Mouse (Mus musculus) cerebellum, adult 2 months (tissue): ENCODE measurements around the gene Bcl2l14. TPM values are rescaled to one million over a fixed set of nuclear protein-coding genes. Genes with fewer than 3 reads are reported as not detected.

Experiments used
- DNase-seq, 2 experiments: peaks; one replicate each; pipeline ENCODE4 v3.0.0; 2021
- H3K27ac ChIP-seq: fragments of 200-500 bp; 2 replicates; pipeline ENCODE4 v1.5.1; 2012; ENCODE audit warnings: low read length, control low read depth, inconsistent platforms; ENCODE audit not compliant: insufficient read depth
- H3K27me3 ChIP-seq: fragments of 200-500 bp; 2 replicates; pipeline ENCODE4 v1.6.1; 2012; ENCODE audit warnings: inconsistent platforms, mild to moderate bottlenecking, low read length, moderate library complexity; ENCODE audit not compliant: control insufficient read depth, insufficient read depth
- H3K4me1 ChIP-seq: fragments of 200-500 bp; 2 replicates; pipeline ENCODE4 v1.6.1; 2011; ENCODE audit warnings: low read length; ENCODE audit not compliant: control insufficient read depth, insufficient read depth
- H3K4me3 ChIP-seq: fragments of 200-500 bp; replicated peaks from 2 replicates; pipeline ENCODE3; 2011; ENCODE audit warnings: mild to moderate bottlenecking, low read depth, low read length, control low read depth; ENCODE audit not compliant: insufficient read depth
- CTCF ChIP-seq: fragments of 200-500 bp; IDR thresholded peaks from 2 replicates; pipeline ENCODE4 v1.5.1; 2011; ENCODE audit warnings: low read depth, mild to moderate bottlenecking, control low read depth, low read length, moderate library complexity, borderline replicate concordance; ENCODE audit not compliant: insufficient read depth
- POLR2A ChIP-seq: fragments of 200-500 bp; IDR thresholded peaks from 2 replicates; pipeline ENCODE4 v1.6.1; 2011; ENCODE audit warnings: low read length, control low read depth, borderline replicate concordance; ENCODE audit not compliant: insufficient read depth
- WGBS: fragments of 180-500 bp; shearing (Covaris S2); methylation state at CpG from one replicate; pipeline ENCODE4 v1.1.7; 2018; 5-methylcytosine and 5-hydroxymethylcytosine counted together
- polyA plus RNA-seq: library from polyadenylated mRNA; depleted of rRNA; stranded (reverse); fragments of >200 nt; gene quantifications from 2 replicates; pipeline ENCODE4 v1.2.3, GENCODE M21; 2012; rRNA removed

Gene Bcl2l14
- polyA plus RNA-seq: not detected in 2 replicates

DNA sequence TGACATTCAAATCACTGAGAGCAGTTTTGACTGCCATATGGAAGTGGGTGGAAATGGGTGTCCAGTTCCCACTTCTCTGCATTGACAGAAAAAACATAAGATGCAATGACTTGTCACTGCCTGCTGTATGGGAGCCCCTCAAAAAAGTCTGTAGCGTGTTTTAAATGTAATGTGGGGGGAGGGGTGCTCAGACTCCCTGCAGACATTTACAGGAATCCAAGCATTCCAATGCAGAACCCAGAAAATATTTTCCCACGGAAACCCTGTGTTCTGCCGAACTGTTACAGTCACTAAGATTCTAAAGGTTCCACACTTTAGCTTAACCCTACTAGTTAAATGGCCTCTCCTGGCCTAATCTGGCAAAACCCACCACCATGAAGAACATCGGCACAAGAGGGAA, at the start of gene Bcl2l14:
Gene Bcl2l14 (plus strand): TSS at position 301 of the 400 bp plus-strand sequence.
- H3K4me3 ChIP-seq: no peak within 1 kb of the TSS
- TF ChIP-seq CTCF: no peak
- no peak for TF ChIP-seq POLR2A
- H3K27ac ChIP-seq: no peak within 1 kb of the TSS
- 64% methylated on average over 4 of the region's 4 CpGs for WGBS
- H3K27me3 ChIP-seq: no peaks in the 10 kb centered on the region
- DNase-seq: no peak
- H3K4me1 ChIP-seq: no peaks in the 10 kb centered on the region

DNA sequence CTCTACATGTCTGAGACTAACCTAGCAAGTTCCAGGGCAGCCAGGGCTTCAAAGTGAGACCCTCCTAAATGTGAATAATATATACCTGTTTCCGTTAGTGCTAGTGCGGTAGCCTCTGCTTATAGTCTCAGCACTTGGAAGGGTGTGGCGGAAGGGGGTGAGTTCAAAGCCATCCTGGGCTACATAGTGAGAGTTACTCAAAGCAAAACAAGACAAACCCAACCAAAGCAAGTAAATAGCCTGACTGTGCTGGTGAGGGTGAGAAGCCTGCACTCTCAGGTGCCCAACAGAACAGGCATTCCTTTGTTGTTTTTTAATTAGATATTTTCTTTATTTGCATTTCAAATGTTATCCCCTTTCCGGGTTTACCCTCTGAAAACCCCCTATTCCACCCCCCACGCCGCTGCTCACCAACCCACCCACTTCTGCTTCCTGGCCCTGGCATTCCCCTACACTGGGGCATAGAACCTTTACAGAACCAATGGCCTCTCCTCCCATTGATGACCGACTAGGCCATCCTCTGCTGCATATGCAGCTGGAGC, 47.5 kb upstream of the Bcl2l14 start:
- TF ChIP-seq CTCF (no peak), POLR2A (no peak)
- H3K4me3 ChIP-seq: no peak overlapping the region
- no peaks in the 10 kb centered on the region for H3K4me1 ChIP-seq
- no peak overlapping the region for H3K27ac ChIP-seq
- no peak for DNase-seq
- 91% methylated on average over 7 of the region's 7 CpGs for WGBS
- no peaks in the 10 kb centered on the region for H3K27me3 ChIP-seq

DNA sequence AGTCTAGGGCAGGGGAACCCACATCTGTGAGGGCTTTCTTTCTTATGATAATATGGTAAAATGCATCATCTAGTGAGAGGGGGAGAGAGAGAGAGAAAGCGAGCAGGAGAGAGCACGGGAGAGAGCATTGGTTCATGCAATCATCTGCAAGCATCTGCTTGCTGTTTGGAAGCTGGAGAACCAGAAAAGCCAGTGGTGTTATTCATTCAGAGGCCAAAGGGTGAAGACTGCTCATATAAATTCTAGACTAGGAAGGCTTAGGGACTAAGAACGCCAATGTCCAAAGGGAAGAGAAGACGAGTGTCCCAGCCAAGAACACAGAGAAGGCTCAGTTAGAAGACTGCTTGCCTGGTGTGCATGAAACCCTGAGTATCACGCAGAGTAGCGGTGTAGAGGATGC, 43.2 kb upstream of the Bcl2l14 start:
- Histone ChIP-seq H3K4me1 (no peaks in the 10 kb centered on the region), H3K27me3 (no peaks in the 10 kb centered on the region), H3K4me3 (no peak overlapping the region), H3K27ac (no peak overlapping the region)
- TF ChIP-seq CTCF: no peak
- no peak for TF ChIP-seq POLR2A
- DNase-seq: no peak
- WGBS: 89% methylated on average over 6 of the region's 6 CpGs

DNA sequence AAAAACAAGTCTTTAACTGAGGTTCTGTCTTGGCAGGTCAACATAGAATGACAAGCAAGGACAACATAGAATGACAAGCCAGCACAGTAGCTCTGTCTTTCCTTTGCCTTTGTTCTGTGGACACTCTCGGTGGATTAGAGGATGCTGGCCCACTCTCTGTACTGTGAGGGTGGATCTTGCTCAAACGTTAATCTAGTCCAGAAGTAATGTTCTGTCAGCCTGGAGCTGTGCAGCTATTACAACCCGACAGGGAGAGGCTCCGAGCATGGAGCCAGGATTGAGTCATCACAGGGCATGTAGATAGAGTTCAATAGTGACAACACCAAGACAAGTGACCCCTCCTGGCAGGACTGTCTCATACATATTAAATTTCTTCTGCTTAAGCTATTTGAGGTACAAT, 42.4 kb upstream of the Bcl2l14 start:
- TF ChIP-seq CTCF (no peak), POLR2A (no peak)

DNA sequence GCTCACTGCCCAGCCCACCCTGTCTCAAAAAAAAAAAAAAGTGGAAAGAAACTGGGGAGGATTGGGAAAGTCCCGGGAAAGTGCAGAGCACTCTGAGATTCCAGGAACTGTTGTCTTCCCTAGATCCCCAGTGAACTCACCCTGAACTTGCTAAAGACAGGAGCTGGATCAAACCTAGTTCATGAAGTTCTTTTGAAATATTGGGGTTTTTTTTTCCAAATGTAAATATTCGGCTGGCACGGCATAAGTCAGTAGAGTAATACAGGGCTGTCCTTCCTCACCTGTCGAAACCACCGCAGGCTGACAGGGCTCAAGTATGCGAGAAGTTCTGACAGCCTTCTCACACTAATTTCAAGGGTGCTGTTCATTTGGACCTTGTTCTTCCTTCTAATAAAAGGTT, 38.5 kb upstream of the Bcl2l14 start:
- DNase-seq: no peak
- no peak overlapping the region for H3K27ac ChIP-seq
- no peak overlapping the region for H3K4me3 ChIP-seq
- no peaks in the 10 kb centered on the region for H3K4me1 ChIP-seq
- TF ChIP-seq POLR2A: no peak
- H3K27me3 ChIP-seq: no peaks in the 10 kb centered on the region
- 83% methylated on average over 6 of the region's 6 CpGs for WGBS

More for the DNA sequence above, 42.4 kb upstream of the Bcl2l14 start:
- 70% methylated on average over 4 of the region's 4 CpGs for WGBS
- DNase-seq: no peak
- no peaks in the 10 kb centered on the region for H3K27me3 ChIP-seq
- H3K4me3 ChIP-seq: no peak overlapping the region
- H3K27ac ChIP-seq: no peak overlapping the region
- H3K4me1 ChIP-seq: no peaks in the 10 kb centered on the region

DNA sequence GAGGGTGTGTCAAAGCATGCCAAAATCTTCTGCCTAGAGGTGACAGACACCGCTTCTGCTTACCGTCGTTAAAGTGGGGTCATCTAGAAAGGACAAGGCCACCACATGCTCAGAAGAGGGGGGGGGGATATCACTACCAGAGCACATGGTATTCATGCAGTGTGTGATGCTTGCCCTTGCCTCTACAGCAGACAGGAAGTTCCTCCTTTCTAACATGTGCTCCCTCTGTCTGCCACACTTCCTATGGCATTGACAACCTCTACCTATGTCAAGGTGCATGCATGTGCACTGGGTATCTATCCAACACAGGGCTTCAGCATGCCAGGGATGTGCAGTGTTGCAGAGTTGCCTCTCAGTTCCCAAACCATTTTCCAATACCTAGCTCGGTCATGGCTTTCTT, 36.0 kb upstream of the Bcl2l14 start:
- H3K4me3 ChIP-seq: no peak overlapping the region
- H3K27me3 ChIP-seq: no peaks in the 10 kb centered on the region
- H3K27ac ChIP-seq: no peak overlapping the region
- 89% methylated on average over 4 of the region's 4 CpGs for WGBS
- no peaks in the 10 kb centered on the region for H3K4me1 ChIP-seq
- no peak for DNase-seq
- TF ChIP-seq CTCF: no peak
- TF ChIP-seq POLR2A: no peak

DNA sequence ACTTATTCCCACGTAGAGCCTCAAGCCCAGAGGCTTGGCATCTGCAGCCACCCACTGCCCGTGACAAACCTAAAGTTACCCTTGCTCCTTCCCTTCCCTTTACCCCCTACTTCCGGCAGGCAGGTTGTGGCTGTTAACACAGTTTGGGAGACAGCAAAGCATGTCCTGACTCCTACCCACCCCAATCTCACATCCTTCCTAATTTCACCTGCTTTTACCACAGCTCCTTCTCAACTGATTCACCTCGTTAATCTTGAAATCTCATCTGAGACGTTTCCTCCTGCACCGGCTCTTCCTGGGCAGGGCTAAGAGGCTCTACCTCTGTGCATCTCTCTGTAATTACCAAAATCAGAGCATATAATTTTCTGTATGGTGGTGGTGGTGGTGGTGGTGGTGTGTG, 31.5 kb upstream of the Bcl2l14 start:
- TF ChIP-seq POLR2A: no peak
- no peak for TF ChIP-seq CTCF
- Histone ChIP-seq H3K4me3 (no peak overlapping the region), H3K27ac (no peak overlapping the region), H3K27me3 (no peaks in the 10 kb centered on the region), H3K4me1 (no peaks in the 10 kb centered on the region)
- 72% methylated on average over 6 of the region's 6 CpGs for WGBS
- no peak for DNase-seq

DNA sequence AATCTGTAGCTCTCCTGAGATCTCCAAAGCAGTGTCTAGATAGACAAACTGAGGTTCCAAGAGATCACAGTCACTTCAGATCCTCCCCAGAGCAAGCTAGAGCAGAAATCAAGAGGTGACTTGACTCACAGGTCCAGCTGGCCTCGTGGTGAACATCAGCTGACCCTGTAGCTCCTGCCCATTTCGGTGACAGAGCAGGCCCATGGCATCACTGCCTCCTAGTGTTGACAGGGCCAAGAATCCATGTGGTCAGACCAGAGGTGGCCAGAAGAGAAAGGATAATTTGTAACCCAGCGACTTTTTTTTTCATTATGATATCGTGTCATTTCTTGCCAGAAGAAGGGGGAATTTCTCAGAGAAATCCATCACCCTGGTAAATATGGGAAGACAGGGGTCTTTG, 30.2 kb upstream of the Bcl2l14 start:
- no peaks in the 10 kb centered on the region for H3K4me1 ChIP-seq
- no peak overlapping the region for H3K27ac ChIP-seq
- TF ChIP-seq CTCF: no peak
- no peak for TF ChIP-seq POLR2A
- no peak for DNase-seq
- WGBS: 57% methylated on average over 4 of the region's 4 CpGs
- no peaks in the 10 kb centered on the region for H3K27me3 ChIP-seq
- no peak overlapping the region for H3K4me3 ChIP-seq
